Mouse (Mus musculus): ENCODE data around the gene Pgpep1. TPM values are rescaled to one million over a fixed set of nuclear protein-coding genes. Genes with fewer than 3 reads are reported as not detected.
A peak's percentile ranks its signal among the peaks of the same experiment; 100 is the strongest.

The Pgpep1 gene
- polyA plus RNA-seq, 1 experiment: 38.5 TPM

GRCm38 (mm10) chr8:70689892-70690390 is 29.8 kb upstream of the Pgpep1 start:
- H3ac ChIP-seq (ENCODE audit: control insufficient read depth, insufficient read length): no peak overlapping the region

GRCm38 (mm10) chr8:70688136-70688535 is 27.9 kb upstream of the Pgpep1 start:
- H3K36me3 ChIP-seq (ENCODE audit: control insufficient read depth, insufficient read depth): no peaks in the 10 kb centered on the region
- no peaks in the 10 kb centered on the region for H3K79me2 ChIP-seq (ENCODE audit: control insufficient read depth, insufficient read depth)
- TF ChIP-seq MYOG (IDR thresholded peaks at IDR 0.05; ENCODE audit: control insufficient read depth in 1 of 3, insufficient read depth in 1 of 3, insufficient read length in 2 of 3, low read depth in 2 of 3): no peak
- TF ChIP-seq SRF (IDR thresholded peaks at IDR 0.05; ENCODE audit: control insufficient read depth, insufficient read length, low read depth): no peak
- TF ChIP-seq TCF3 (IDR thresholded peaks at IDR 0.05; ENCODE audit: insufficient read length, low read depth): no peak
- no peak for TF ChIP-seq POLR2AphosphoS2 (IDR thresholded peaks at IDR 0.05; ENCODE audit: insufficient read length, low read depth)
- TF ChIP-seq E2F4 (IDR thresholded peaks at IDR 0.05; ENCODE audit: insufficient read depth): no peak
- no peak for TF ChIP-seq USF1 (IDR thresholded peaks at IDR 0.05; ENCODE audit: low read depth)
- TF ChIP-seq MYOD1 (IDR thresholded peaks at IDR 0.05; ENCODE audit: control insufficient read depth in 1 of 3, insufficient read length in 2 of 3, low read depth in 2 of 3): no peak
- TF ChIP-seq REST (IDR thresholded peaks at IDR 0.05; ENCODE audit: insufficient read depth, insufficient read length): no peak
- no peak for TF ChIP-seq POLR2A (IDR thresholded peaks at IDR 0.05; ENCODE audit: insufficient read length, low read depth)
- H3K4me3 ChIP-seq: no peak overlapping the region
- H3K4me2 ChIP-seq (ENCODE audit: low read depth): no peak overlapping the region
- H3K27me3 ChIP-seq (ENCODE audit: control insufficient read depth, insufficient read depth, insufficient read length): no peaks in the 10 kb centered on the region
- H3ac ChIP-seq (ENCODE audit: control insufficient read depth, insufficient read length): no peak overlapping the region

More at GRCm38 (mm10) chr8:70689892-70690390, 29.8 kb upstream of the Pgpep1 start:
- Histone ChIP-seq H3K4me2 (ENCODE audit: low read depth) (no peak overlapping the region), H3K27me3 (ENCODE audit: control insufficient read depth, insufficient read depth, insufficient read length) (no peaks in the 10 kb centered on the region), H3K4me3 (no peak overlapping the region), H3K36me3 (ENCODE audit: control insufficient read depth, insufficient read depth) (no peaks in the 10 kb centered on the region), H3K79me2 (ENCODE audit: control insufficient read depth, insufficient read depth) (no peaks in the 10 kb centered on the region)
- TF ChIP-seq TCF3 (IDR thresholded peaks at IDR 0.05; ENCODE audit: insufficient read length, low read depth) (no peak), E2F4 (IDR thresholded peaks at IDR 0.05; ENCODE audit: insufficient read depth) (no peak), TCF12 (IDR thresholded peaks at IDR 0.05; ENCODE audit: insufficient read depth, poor library complexity, severe bottlenecking) (no peak), MYOD1 (IDR thresholded peaks at IDR 0.05; ENCODE audit: control insufficient read depth in 1 of 3, insufficient read length in 2 of 3, low read depth in 2 of 3) (no peak), CEBPB (IDR thresholded peaks at IDR 0.05; ENCODE audit: insufficient read depth, poor library complexity, severe bottlenecking) (no peak), USF1 (IDR thresholded peaks at IDR 0.05; ENCODE audit: low read depth) (no peak), POLR2AphosphoS2 (IDR thresholded peaks at IDR 0.05; ENCODE audit: insufficient read length, low read depth) (no peak), REST (IDR thresholded peaks at IDR 0.05; ENCODE audit: insufficient read depth, insufficient read length) (no peak), MAX (IDR thresholded peaks at IDR 0.05; ENCODE audit: low read depth) (no peak), SRF (IDR thresholded peaks at IDR 0.05; ENCODE audit: control insufficient read depth, insufficient read length, low read depth) (no peak), MYOG (IDR thresholded peaks at IDR 0.05; ENCODE audit: control insufficient read depth in 1 of 3, insufficient read depth in 1 of 3, insufficient read length in 2 of 3, low read depth in 2 of 3) (no peak), POLR2A (IDR thresholded peaks at IDR 0.05; ENCODE audit: insufficient read length, low read depth) (no peak)

- Histone ChIP-seq H3K79me2 (ENCODE audit: control insufficient read depth, insufficient read depth) (no peaks in the 10 kb centered on the region), H3K36me3 (ENCODE audit: control insufficient read depth, insufficient read depth) (no peaks in the 10 kb centered on the region), H3ac (ENCODE audit: control insufficient read depth, insufficient read length) (no peak overlapping the region), H3K4me3 (no peak overlapping the region), H3K4me2 (ENCODE audit: low read depth) (no peak overlapping the region), H3K27me3 (ENCODE audit: control insufficient read depth, insufficient read depth, insufficient read length) (no peaks in the 10 kb centered on the region)
- no peak for TF ChIP-seq MYOG (IDR thresholded peaks at IDR 0.05; ENCODE audit: control insufficient read depth in 1 of 3, insufficient read depth in 1 of 3, insufficient read length in 2 of 3, low read depth in 2 of 3)
- no peak for TF ChIP-seq CEBPB (IDR thresholded peaks at IDR 0.05; ENCODE audit: insufficient read depth, poor library complexity, severe bottlenecking)
These were observed 27.4 kb upstream of the Pgpep1 start for GRCm38 (mm10) chr8:70687576-70687975.

- H3K4me3 ChIP-seq: no peak overlapping the region
- no peaks in the 10 kb centered on the region for H3K27me3 ChIP-seq (ENCODE audit: control insufficient read depth, insufficient read depth, insufficient read length)
- no peak overlapping the region for H3K4me2 ChIP-seq (ENCODE audit: low read depth)
- H3K79me2 ChIP-seq (ENCODE audit: control insufficient read depth, insufficient read depth): no peaks in the 10 kb centered on the region
- no peaks in the 10 kb centered on the region for H3K36me3 ChIP-seq (ENCODE audit: control insufficient read depth, insufficient read depth)
- TF ChIP-seq MAX (IDR thresholded peaks at IDR 0.05; ENCODE audit: low read depth) (no peak), TCF3 (IDR thresholded peaks at IDR 0.05; ENCODE audit: insufficient read length, low read depth) (no peak), USF1 (IDR thresholded peaks at IDR 0.05; ENCODE audit: low read depth) (no peak), E2F4 (IDR thresholded peaks at IDR 0.05; ENCODE audit: insufficient read depth) (no peak), SRF (IDR thresholded peaks at IDR 0.05; ENCODE audit: control insufficient read depth, insufficient read length, low read depth) (no peak), MYOD1 (IDR thresholded peaks at IDR 0.05; ENCODE audit: control insufficient read depth in 1 of 3, insufficient read length in 2 of 3, low read depth in 2 of 3) (no peak), POLR2A (IDR thresholded peaks at IDR 0.05; ENCODE audit: insufficient read length, low read depth) (no peak), REST (IDR thresholded peaks at IDR 0.05; ENCODE audit: insufficient read depth, insufficient read length) (no peak), TCF12 (IDR thresholded peaks at IDR 0.05; ENCODE audit: insufficient read depth, poor library complexity, severe bottlenecking) (no peak), CEBPB (IDR thresholded peaks at IDR 0.05; ENCODE audit: insufficient read depth, poor library complexity, severe bottlenecking) (no peak), MYOG (IDR thresholded peaks at IDR 0.05; ENCODE audit: control insufficient read depth in 1 of 3, insufficient read depth in 1 of 3, insufficient read length in 2 of 3, low read depth in 2 of 3) (no peak), POLR2AphosphoS2 (IDR thresholded peaks at IDR 0.05; ENCODE audit: insufficient read length, low read depth) (no peak)
- no peak overlapping the region for H3ac ChIP-seq (ENCODE audit: control insufficient read depth, insufficient read length)
These were observed 24.1 kb upstream of the Pgpep1 start for GRCm38 (mm10) chr8:70684291-70684690.

- no peak for TF ChIP-seq USF1 (IDR thresholded peaks at IDR 0.05; ENCODE audit: low read depth)
- TF ChIP-seq MYOG (IDR thresholded peaks at IDR 0.05; ENCODE audit: control insufficient read depth in 1 of 3, insufficient read depth in 1 of 3, insufficient read length in 2 of 3, low read depth in 2 of 3): peak; percentile 17 to 97 (median 96)
- no peak for TF ChIP-seq CEBPB (IDR thresholded peaks at IDR 0.05; ENCODE audit: insufficient read depth, poor library complexity, severe bottlenecking)
- no peak for TF ChIP-seq POLR2A (IDR thresholded peaks at IDR 0.05; ENCODE audit: insufficient read length, low read depth)
- TF ChIP-seq TCF3 (IDR thresholded peaks at IDR 0.05; ENCODE audit: insufficient read length, low read depth): peak; percentile 89
- no peak for TF ChIP-seq POLR2AphosphoS2 (IDR thresholded peaks at IDR 0.05; ENCODE audit: insufficient read length, low read depth)
- no peak for TF ChIP-seq MAX (IDR thresholded peaks at IDR 0.05; ENCODE audit: low read depth)
- no peak for TF ChIP-seq REST (IDR thresholded peaks at IDR 0.05; ENCODE audit: insufficient read depth, insufficient read length)
- TF ChIP-seq E2F4 (IDR thresholded peaks at IDR 0.05; ENCODE audit: insufficient read depth): no peak
- no peak for TF ChIP-seq SRF (IDR thresholded peaks at IDR 0.05; ENCODE audit: control insufficient read depth, insufficient read length, low read depth)
- peak in 2 of 3 experiments; percentile 93 to 98 for TF ChIP-seq MYOD1 (IDR thresholded peaks at IDR 0.05; ENCODE audit: control insufficient read depth in 1 of 3, insufficient read length in 2 of 3, low read depth in 2 of 3)
- TF ChIP-seq TCF12 (IDR thresholded peaks at IDR 0.05; ENCODE audit: insufficient read depth, poor library complexity, severe bottlenecking): peak; percentile 62
- no peaks in the 10 kb centered on the region for H3K79me2 ChIP-seq (ENCODE audit: control insufficient read depth, insufficient read depth)
- peak overlapping the region; percentile 66 for H3K4me2 ChIP-seq (ENCODE audit: low read depth)
- H3ac ChIP-seq (ENCODE audit: control insufficient read depth, insufficient read length): no peak overlapping the region
- H3K27me3 ChIP-seq (ENCODE audit: control insufficient read depth, insufficient read depth, insufficient read length): no peaks in the 10 kb centered on the region
- H3K36me3 ChIP-seq (ENCODE audit: control insufficient read depth, insufficient read depth): no peaks in the 10 kb centered on the region
- no peak overlapping the region for H3K4me3 ChIP-seq
These were observed 22.5 kb upstream of the Pgpep1 start for GRCm38 (mm10) chr8:70682692-70683091.

Data from myocyte (in vitro differentiated cells).